Comparison of ENCODE assay signal across 8 mouse cellular contexts in genomic region chr12:70234411-70234810, GRCm38 (mm10). TPM values are rescaled to one million over a fixed set of nuclear protein-coding genes. Genes with fewer than 3 reads are reported as not detected.
DNase-seq lines count a peak whose midpoint lies in the region; ATAC-seq lines count a peak whose summit lies in the region.

No protein-coding gene starts in this region.

- no peak overlapping the region for H3K4me3 ChIP-seq in embryonic facial prominence, embryonic 11.5 days (ENCODE audit: low read depth, low read length)
- H3K4me3 ChIP-seq in hindbrain, embryonic 14.5 days (replicated peaks; ENCODE audit: low read length), result no peak overlapping the region
- no peak overlapping the region for H3K4me3 ChIP-seq in liver, embryonic 15.5 days (replicated peaks)
- H3K4me3 ChIP-seq in neural tube, embryonic 11.5 days (ENCODE audit: low read depth, low read length), result no peak overlapping the region

- H3K4me1 ChIP-seq in embryonic facial prominence, embryonic 11.5 days (ENCODE audit: control insufficient read depth, insufficient read depth, low read length), result no peaks in the 10 kb centered on the region
- H3K4me1 ChIP-seq in hindbrain, embryonic 14.5 days (replicated peaks; ENCODE audit: control insufficient read depth, insufficient read depth, low read length), result no peaks in the 10 kb centered on the region; the same call in none of the 2 replicates
- H3K4me1 ChIP-seq in liver, embryonic 15.5 days (replicated peaks), result peaks cover 52% of the 10 kb centered on the region
- 0 out of 2 replicates have a peak, but pooled peaks cover 4% of the 10 kb centered on the region for H3K4me1 ChIP-seq in neural tube, embryonic 11.5 days (ENCODE audit: control insufficient read depth, insufficient read depth, low read length)

- H3K27ac ChIP-seq in embryonic facial prominence, embryonic 11.5 days (replicated peaks; ENCODE audit: low read depth, low read length), result no peak overlapping the region
- no peak overlapping the region for H3K27ac ChIP-seq in hindbrain, embryonic 14.5 days
- H3K27ac ChIP-seq in liver, embryonic 15.5 days (replicated peaks), result peak overlapping the region; percentile 55
- H3K27ac ChIP-seq in neural tube, embryonic 11.5 days (ENCODE audit: low read depth, low read length), result no peak overlapping the region

- peak; percentile 56 for DNase-seq in left cerebral cortex, postnatal 4 days
- DNase-seq in left cerebral cortex, adult 8-10 months (ENCODE audit: low spot score in 2 of 2), result no peak
- peak; percentile 62 for DNase-seq in adrenal gland, postnatal 10 days
- DNase-seq in embryonic facial prominence, embryonic 11.5 days (ENCODE audit: low spot score), result peak; percentile 89
- DNase-seq in hindbrain, embryonic 14.5 days (ENCODE audit: low spot score), result peak; percentile 82
- peak; percentile 78 for DNase-seq in neural tube, embryonic 11.5 days (ENCODE audit: low spot score)
- DNase-seq in spleen, adult 12 weeks (ENCODE audit: low spot score), result no peak

- no peaks in the 10 kb centered on the region for H3K27me3 ChIP-seq in embryonic facial prominence, embryonic 11.5 days (ENCODE audit: control insufficient read depth, insufficient read depth, low read length)
- H3K27me3 ChIP-seq in hindbrain, embryonic 14.5 days (ENCODE audit: control insufficient read depth, insufficient read depth, low read length), result no peaks in the 10 kb centered on the region
- H3K27me3 ChIP-seq in liver, embryonic 15.5 days, result no peaks in the 10 kb centered on the region
- H3K27me3 ChIP-seq in neural tube, embryonic 11.5 days (ENCODE audit: control insufficient read depth, insufficient read depth, low read length), result no peaks in the 10 kb centered on the region

- H3K9ac ChIP-seq in embryonic facial prominence, embryonic 11.5 days (replicated peaks; ENCODE audit: low read length), result no peak overlapping the region
- H3K9ac ChIP-seq in hindbrain, embryonic 14.5 days, result no peak overlapping the region
- H3K9ac ChIP-seq in liver, embryonic 15.5 days, result no peak overlapping the region; the same call in 1 of the 2 replicates
- no peak overlapping the region for H3K9ac ChIP-seq in neural tube, embryonic 11.5 days (ENCODE audit: low read length)

- peak; percentile 74 for ATAC-seq in embryonic facial prominence, embryonic 11.5 days (replicated peaks; ENCODE audit: insufficient number of reproducible peaks, low FRiP score, low TSS enrichment, low read depth)
- ATAC-seq in hindbrain, embryonic 14.5 days (ENCODE audit: low FRiP score), result peak; percentile 85
- no peak for ATAC-seq in liver, embryonic 15.5 days (ENCODE audit: insufficient read depth)
- ATAC-seq in neural tube, embryonic 11.5 days (ENCODE audit: insufficient read depth, low FRiP score, low TSS enrichment), result peak; percentile 29; the same call in 1 of the 2 replicates

- H3K36me3 ChIP-seq in embryonic facial prominence, embryonic 11.5 days (replicated peaks; ENCODE audit: control insufficient read depth, insufficient read depth, low read depth, low read length), result no peaks in the 10 kb centered on the region
- H3K36me3 ChIP-seq in hindbrain, embryonic 14.5 days (replicated peaks; ENCODE audit: control insufficient read depth, insufficient read depth), result no peaks in the 10 kb centered on the region
- H3K36me3 ChIP-seq in liver, embryonic 15.5 days (replicated peaks), result no peaks in the 10 kb centered on the region
- no peaks in the 10 kb centered on the region for H3K36me3 ChIP-seq in neural tube, embryonic 11.5 days (ENCODE audit: control insufficient read depth, insufficient read depth, low read length)

- H3K4me2 ChIP-seq in embryonic facial prominence, embryonic 11.5 days (ENCODE audit: low read depth, low read length), result no peak overlapping the region
- H3K4me2 ChIP-seq in hindbrain, embryonic 14.5 days (replicated peaks), result peak overlapping the region; percentile 22
- peak overlapping the region; percentile 69 for H3K4me2 ChIP-seq in liver, embryonic 15.5 days
- no peak overlapping the region for H3K4me2 ChIP-seq in neural tube, embryonic 11.5 days (ENCODE audit: low read depth)

- WGBS in embryonic facial prominence, embryonic 11.5 days, result 25% methylated on average over 6 of the region's 6 CpGs
- 14% methylated on average over 6 of the region's 6 CpGs for WGBS in hindbrain, embryonic 14.5 days
- 8% methylated on average over 6 of the region's 6 CpGs for WGBS in liver, embryonic 15.5 days (ENCODE audit: insufficient replicate concordance)
- 37% methylated on average over 6 of the region's 6 CpGs for WGBS in neural tube, embryonic 11.5 days

- intact Hi-C loops in left cerebral cortex, postnatal 4 days (cut with DNase I), result loop anchor here (10.0 kb wide), 1 partner anchor 200 kb away; no protein-coding TSS in a partner anchor

- no peaks in the 10 kb centered on the region for H3K9me3 ChIP-seq in embryonic facial prominence, embryonic 11.5 days (replicated peaks; ENCODE audit: control insufficient read depth, low read length)
- H3K9me3 ChIP-seq in hindbrain, embryonic 14.5 days (ENCODE audit: control insufficient read depth, low read length), result no peaks in the 10 kb centered on the region
- H3K9me3 ChIP-seq in liver, embryonic 15.5 days (replicated peaks), result no peaks in the 10 kb centered on the region
- no peaks in the 10 kb centered on the region for H3K9me3 ChIP-seq in neural tube, embryonic 11.5 days (ENCODE audit: control insufficient read depth, low read length)

RNA-seq across cellular contexts. Expression of gene Pygl, which starts 3.1 kb away (rescaled TPM):
- 1 to 10 TPM; 3.1 to 4.7 TPM for total RNA-seq in left cerebral cortex, postnatal 4 days (2021)
- total RNA-seq in left cerebral cortex, adult 8-10 months (2022), result 1 to 10 TPM; 4.8 to 7.2 (median 5.6) TPM
- 10 to 100 TPM; 48.7 to 82.7 TPM for total RNA-seq in adrenal gland, postnatal 10 days (2021)
- 10.7 and 11.2 TPM in 2 replicates for polyA plus RNA-seq in embryonic facial prominence, embryonic 11.5 days (2014; fragmentation: Nextera tagmentation; extraction: Ambion mirVana)
- polyA plus RNA-seq in hindbrain, embryonic 14.5 days (2014; fragmentation: Nextera tagmentation; extraction: Ambion mirVana), result 9.2 and 9.4 TPM in 2 replicates
- 85.0 and 106 TPM in 2 replicates for polyA plus RNA-seq in liver, embryonic 15.5 days (2015; fragmentation: Nextera tagmentation; extraction: Ambion mirVana)
- polyA plus RNA-seq in neural tube, embryonic 11.5 days (2014; fragmentation: Nextera tagmentation; extraction: Ambion mirVana), result 6.0 and 7.4 TPM in 2 replicates

Comparison
In these comparisons a context has a peak if more than half of its experiments do, and no peak if none do; other contexts are left out.
1. DNase-seq: peak in left cerebral cortex, postnatal 4 days (single experiment), adrenal gland, postnatal 10 days (single experiment), embryonic facial prominence, embryonic 11.5 days (single experiment), hindbrain, embryonic 14.5 days (single experiment) and neural tube, embryonic 11.5 days (single experiment); none in left cerebral cortex, adult 8-10 months (0 of 2) and spleen, adult 12 weeks (single experiment).
2. H3K4me2 ChIP-seq: peak in hindbrain, embryonic 14.5 days (single experiment) and liver, embryonic 15.5 days (single experiment); none in embryonic facial prominence, embryonic 11.5 days (single experiment) and neural tube, embryonic 11.5 days (single experiment).